Mouse (Mus musculus) spleen, adult 2 months (tissue): ENCODE results near the gene Fabp1. TPM values are rescaled to one million over a fixed set of nuclear protein-coding genes. Genes with fewer than 3 reads are reported as not detected.

Source experiments
- DNase-seq, 2 experiments: peaks; one replicate each; pipeline versions ENCODE4 v3.0.0 to v3.0.0-alpha.2; 2012 to 2021; ENCODE audit warnings: low spot score in 2 of 2, low read depth in 1 of 2
- H3K27ac ChIP-seq: fragments of 200-500 bp; 2 replicates; pipeline ENCODE4 v1.5.1; 2012; ENCODE audit warnings: low read length, inconsistent platforms; ENCODE audit not compliant: insufficient read depth
- H3K27me3 ChIP-seq: fragments of 200-500 bp; 2 replicates; pipeline ENCODE4 v1.6.1; 2012; ENCODE audit warnings: mild to moderate bottlenecking, moderate library complexity, low read length, inconsistent platforms; ENCODE audit not compliant: control insufficient read depth, insufficient read depth
- H3K36me3 ChIP-seq: fragments of 200-500 bp; 2 replicates; pipeline ENCODE4 v1.6.1; 2012; ENCODE audit warnings: mild to moderate bottlenecking, low read length, inconsistent platforms; ENCODE audit not compliant: control insufficient read depth, insufficient read depth
- H3K4me1 ChIP-seq: fragments of 200-500 bp; 2 replicates; pipeline ENCODE4 v1.6.1; 2011; ENCODE audit warnings: inconsistent platforms; ENCODE audit not compliant: control insufficient read depth, insufficient read depth, insufficient read length
- H3K4me3 ChIP-seq: fragments of 200-500 bp; 2 replicates; pipeline ENCODE4 v1.5.1; 2011; ENCODE audit warnings: mild to moderate bottlenecking, inconsistent platforms; ENCODE audit not compliant: insufficient read depth, insufficient read length; ENCODE audit errors: extremely low read depth
- CTCF ChIP-seq: fragments of 200-500 bp; IDR thresholded peaks from 2 replicates; pipeline ENCODE4 v1.5.1; 2011; ENCODE audit warnings: mild to moderate bottlenecking, inconsistent platforms; ENCODE audit not compliant: insufficient read depth, insufficient read length, insufficient replicate concordance; ENCODE audit errors: extremely low read depth
- POLR2A ChIP-seq: fragments of 200-500 bp; IDR thresholded peaks from 2 replicates; pipeline ENCODE4 v1.6.1; 2011; ENCODE audit warnings: low read depth, low read length, inconsistent platforms
- WGBS: fragments of 180-500 bp; shearing (Covaris S2); methylation state at CpG from one replicate; pipeline ENCODE4 v1.1.7; 2018; 5-methylcytosine and 5-hydroxymethylcytosine counted together
- polyA plus RNA-seq: library from polyadenylated mRNA; depleted of rRNA; stranded (reverse); fragments of >200 nt; gene quantifications from 2 replicates; pipeline ENCODE4 v1.2.3, GENCODE M21; 2012

Gene Fabp1
- polyA plus RNA-seq, 1 experiment = 0.23 TPM

DNA sequence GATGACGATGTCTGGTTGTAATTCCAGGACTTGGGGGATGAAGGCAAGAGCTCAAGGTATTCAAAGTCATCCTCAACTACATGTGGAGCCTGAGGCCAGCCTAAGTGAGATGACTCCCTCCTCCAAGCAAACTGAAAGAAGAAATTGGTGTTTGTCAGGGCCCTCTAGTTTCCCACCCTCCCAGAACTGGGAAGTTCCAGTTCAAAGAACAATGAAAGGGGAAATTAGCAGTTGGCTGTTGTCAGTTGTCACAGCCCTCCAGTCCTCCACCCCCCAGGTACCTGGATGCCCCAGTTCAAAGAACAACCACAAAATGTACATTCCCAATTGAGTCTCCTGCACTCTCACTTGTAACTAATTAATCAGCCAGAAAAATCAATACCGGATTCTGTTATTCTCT lies 9.1 kb downstream of the Fabp1 start:
- H3K4me1 ChIP-seq = no peaks in the 10 kb centered on the region
- H3K4me3 ChIP-seq = no peak overlapping the region
- H3K27ac ChIP-seq = no peak overlapping the region
- 93% methylated on average over 2 of the region's 2 CpGs for WGBS
- TF ChIP-seq CTCF (no peak), POLR2A (no peak)
- H3K27me3 ChIP-seq = no peaks in the 10 kb centered on the region
- DNase-seq = no peak
- H3K36me3 ChIP-seq = no peaks in the 10 kb centered on the region

DNA sequence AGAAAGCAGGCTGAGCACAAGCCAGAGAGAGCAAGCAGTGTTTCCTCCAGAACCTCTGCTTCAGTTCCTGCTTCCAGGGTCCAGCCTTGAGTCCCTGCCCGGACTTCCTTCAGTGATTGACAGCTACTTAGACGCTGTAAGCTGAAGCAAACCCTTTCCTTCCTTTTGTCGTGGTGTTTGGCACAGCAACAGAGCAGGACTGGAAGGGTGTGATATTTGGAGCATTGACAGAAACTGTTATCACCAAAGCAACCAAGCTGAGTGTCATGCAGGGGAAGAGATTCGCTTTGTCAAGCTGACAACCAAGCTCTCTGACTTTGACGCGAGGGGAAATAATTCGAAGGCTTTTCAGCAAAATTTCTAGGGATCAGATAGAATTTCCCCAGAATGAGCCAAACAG lies 12.3 kb downstream of the Fabp1 start:
- TF ChIP-seq CTCF (no peak), POLR2A (no peak)
- no peak for DNase-seq
- H3K27me3 ChIP-seq = no peaks in the 10 kb centered on the region
- no peak overlapping the region for H3K27ac ChIP-seq
- H3K36me3 ChIP-seq = no peaks in the 10 kb centered on the region
- 53% methylated on average over 7 of the region's 7 CpGs for WGBS
- no peaks in the 10 kb centered on the region for H3K4me1 ChIP-seq
- no peak overlapping the region for H3K4me3 ChIP-seq

DNA sequence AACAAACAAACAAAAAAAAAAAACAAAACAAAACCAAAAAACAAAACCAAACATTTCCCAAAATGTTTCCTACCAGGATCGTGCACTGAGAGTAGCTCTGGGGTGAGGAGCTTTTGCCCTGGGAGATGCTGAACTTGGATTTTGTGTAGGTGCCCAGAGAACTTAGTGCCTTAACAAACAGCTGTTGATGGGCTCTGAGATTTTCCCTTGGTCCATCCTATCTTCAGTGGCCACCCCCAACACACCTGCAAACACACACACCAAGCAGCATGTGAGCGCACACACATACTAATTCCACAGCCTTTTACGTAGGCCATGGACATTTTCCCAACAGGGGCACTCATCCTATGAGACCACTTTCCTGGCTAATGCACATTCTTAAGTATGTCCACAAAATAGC lies 12.8 kb downstream of the Fabp1 start:
- Histone ChIP-seq H3K27me3 (no peaks in the 10 kb centered on the region), H3K36me3 (no peaks in the 10 kb centered on the region), H3K4me1 (no peaks in the 10 kb centered on the region), H3K4me3 (no peak overlapping the region), H3K27ac (no peak overlapping the region)
- DNase-seq = no peak
- WGBS = 100% methylated on average over 3 of the region's 3 CpGs
- no peak for TF ChIP-seq CTCF
- TF ChIP-seq POLR2A = no peak

DNA sequence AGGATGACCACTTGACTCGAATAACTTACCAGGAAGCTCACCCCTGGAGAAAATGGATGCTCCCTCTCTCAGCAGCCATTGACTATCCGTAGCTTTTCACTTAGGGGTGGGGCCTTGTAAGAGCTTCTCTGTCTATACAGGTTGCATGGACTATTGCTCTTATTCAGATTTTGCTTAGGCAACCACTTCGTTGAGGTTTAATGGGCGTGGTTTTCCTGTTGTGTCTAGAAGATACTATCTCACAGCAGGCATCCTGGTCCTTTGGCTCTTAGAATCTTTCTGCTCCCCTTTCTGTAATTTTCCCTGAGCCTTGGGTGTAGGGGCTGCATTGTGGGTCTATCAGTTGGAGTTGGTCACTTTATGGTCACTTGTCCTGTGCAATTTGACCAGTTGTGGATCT lies 21.9 kb downstream of the Fabp1 start:
- H3K4me3 ChIP-seq = no peak overlapping the region

DNA sequence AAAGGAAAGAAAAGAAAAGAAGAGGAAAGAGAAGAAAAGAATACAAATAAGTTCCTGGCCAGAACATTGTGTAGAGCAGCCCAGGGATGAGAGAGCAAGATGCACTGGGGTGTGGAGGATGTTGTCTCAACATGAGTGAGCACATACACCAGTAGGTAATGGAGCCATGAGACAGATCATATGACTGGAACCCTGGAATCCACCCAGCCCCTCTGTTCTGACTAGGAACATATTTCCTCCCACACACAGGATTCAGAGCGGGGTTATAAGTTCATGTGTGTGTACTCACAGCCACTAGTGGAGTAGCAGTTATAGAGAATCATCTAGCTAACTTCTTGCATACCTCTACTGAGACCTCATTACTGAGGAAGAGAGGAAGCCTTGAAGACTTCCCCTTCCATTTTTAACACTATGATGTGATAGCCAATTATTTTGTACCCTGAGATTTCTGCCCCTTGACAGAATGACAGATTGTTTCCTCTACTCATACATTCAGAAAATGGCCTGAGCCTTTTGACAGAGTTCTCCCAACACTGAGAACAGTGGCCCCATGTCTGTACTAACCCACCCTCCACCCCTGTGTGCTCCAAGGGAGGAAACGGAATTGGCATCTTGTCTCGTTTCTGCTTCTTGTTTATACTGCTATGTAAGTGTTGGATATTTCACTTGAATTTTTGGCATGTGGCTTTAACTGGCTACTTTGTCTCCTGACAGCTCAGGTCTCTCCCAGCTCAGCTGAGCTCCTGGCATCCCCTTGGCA lies 24.7 kb downstream of the Fabp1 start:
- Histone ChIP-seq H3K27ac (no peak overlapping the region), H3K36me3 (no peaks in the 10 kb centered on the region), H3K4me1 (no peaks in the 10 kb centered on the region), H3K27me3 (no peaks in the 10 kb centered on the region), H3K4me3 (no peak overlapping the region)
- WGBS = 35% methylated on average over 3 of the region's 3 CpGs
- TF ChIP-seq CTCF = no peak
- no peak for TF ChIP-seq POLR2A
- DNase-seq = no peak

More for the DNA sequence above, 21.9 kb downstream of the Fabp1 start:
- Histone ChIP-seq H3K4me1 (no peaks in the 10 kb centered on the region), H3K36me3 (no peaks in the 10 kb centered on the region), H3K27ac (no peak overlapping the region), H3K27me3 (no peaks in the 10 kb centered on the region)
- TF ChIP-seq POLR2A (no peak), CTCF (no peak)
- 59% methylated on average over 4 of the region's 4 CpGs for WGBS
- DNase-seq = no peak

DNA sequence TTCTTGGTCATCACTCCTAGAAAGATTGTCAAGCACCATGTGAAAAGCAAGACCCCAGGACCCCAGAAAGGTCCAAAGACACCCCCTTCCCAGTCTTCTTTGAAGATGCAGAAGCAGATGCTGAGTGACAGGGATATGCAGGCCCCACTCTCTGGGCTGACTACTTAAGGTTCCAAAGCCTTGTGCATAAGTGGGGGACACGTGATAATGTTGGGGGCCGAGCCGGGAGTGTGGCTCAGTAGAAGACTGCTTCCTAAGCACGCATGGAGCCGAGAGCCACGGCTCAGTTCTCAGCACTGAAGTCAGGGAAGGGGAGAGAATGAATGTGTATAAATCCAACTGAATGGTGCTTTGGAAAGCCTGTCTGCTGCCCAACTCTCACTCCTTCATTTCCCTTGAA lies 26.9 kb downstream of the Fabp1 start:
- Histone ChIP-seq H3K4me3 (no peak overlapping the region), H3K4me1 (no peaks in the 10 kb centered on the region), H3K27me3 (no peaks in the 10 kb centered on the region), H3K36me3 (no peaks in the 10 kb centered on the region), H3K27ac (no peak overlapping the region)
- no peak for TF ChIP-seq CTCF
- no peak for TF ChIP-seq POLR2A
- no peak for DNase-seq
- WGBS = 86% methylated on average over 6 of the region's 6 CpGs

DNA sequence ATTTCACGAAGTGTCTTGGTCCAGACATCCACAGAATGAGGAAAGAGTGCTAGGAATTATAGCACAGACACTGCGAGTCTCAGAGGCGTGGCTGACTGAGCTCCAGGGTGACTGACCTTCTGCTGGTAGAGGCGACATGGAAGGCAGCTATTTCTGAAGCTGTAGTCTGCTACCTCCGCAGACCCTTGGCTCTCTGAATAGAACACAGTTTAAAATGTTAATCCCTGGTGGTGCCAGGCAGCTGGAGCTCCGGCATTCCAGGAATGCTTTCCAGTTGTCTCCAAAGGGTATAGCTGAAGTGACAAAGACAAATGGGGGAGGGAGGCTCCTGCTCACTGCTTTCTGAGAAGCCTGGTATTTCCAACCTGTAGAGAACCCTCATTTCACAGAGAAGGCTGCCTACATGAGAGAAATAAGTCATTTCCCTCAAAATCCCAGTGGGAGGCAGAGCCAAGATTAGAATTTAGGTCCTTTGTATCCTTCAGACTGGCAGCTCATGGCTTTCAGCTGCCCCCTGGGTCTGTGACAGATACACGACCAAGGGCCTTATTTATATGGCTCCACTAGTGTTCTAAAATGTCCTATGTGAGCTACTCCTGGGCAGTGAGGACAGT lies 27.6 kb downstream of the Fabp1 start:
- Histone ChIP-seq H3K36me3 (no peaks in the 10 kb centered on the region), H3K27me3 (no peaks in the 10 kb centered on the region), H3K4me3 (no peak overlapping the region), H3K4me1 (no peaks in the 10 kb centered on the region), H3K27ac (no peak overlapping the region)
- TF ChIP-seq CTCF (no peak), POLR2A (no peak)
- 89% methylated on average over 7 of the region's 7 CpGs for WGBS
- no peak for DNase-seq
